Mouse (Mus musculus) lung, postnatal 36 days (tissue): ENCODE measurements around the gene Actr1a.

Experiments
- DNase-seq: peaks from one replicate; pipeline ENCODE4 v3.0.0; 2022; ENCODE audit warnings: mixed read lengths

Actr1a gene

DNA sequence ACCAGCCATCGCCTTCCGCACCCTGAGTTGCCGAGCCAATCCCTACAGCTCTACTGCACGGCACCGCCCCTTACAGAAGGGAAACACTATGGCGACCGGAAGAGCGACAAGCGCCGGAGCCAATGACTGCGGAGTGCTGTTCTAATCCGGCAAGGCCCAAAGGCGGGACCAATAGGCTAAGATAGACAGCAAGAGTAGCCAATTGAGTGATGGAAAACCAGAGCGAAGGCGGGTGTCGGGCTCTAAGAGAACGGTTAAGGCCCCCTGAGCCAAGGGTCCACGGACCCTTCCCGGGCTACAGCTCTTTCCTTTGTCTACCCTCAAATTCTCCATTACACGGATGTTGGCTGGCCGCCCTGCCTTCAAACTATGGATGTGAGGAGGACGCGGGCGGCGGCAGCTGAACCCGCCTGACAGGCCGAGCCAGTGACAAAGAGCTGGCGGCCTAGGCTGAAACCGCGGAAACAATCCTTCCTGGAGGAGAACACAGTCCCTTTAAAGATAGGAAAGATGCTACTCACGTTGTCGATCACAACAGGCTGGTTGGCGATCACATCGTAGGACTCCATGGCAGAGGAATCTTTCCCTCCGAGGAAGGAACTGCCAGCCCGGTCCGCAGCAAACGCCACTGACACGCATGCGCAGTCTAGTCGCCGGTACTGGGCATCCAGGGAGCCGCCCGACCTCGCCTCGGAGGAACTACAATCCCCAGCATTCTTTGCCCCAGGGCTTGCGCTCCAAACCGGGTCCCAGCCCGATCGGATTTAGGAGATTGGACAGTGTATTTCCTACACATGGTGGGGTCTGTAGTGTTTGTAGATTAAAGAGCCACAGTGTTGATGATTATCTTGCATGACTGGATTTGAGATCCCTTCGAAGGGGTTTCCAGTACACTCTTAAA lies at the start of gene Actr1a:
Gene Actr1a, minus strand, starts transcription at position 640 of the 901 bp plus-strand sequence.
- peak; percentile 99 for DNase-seq

DNA sequence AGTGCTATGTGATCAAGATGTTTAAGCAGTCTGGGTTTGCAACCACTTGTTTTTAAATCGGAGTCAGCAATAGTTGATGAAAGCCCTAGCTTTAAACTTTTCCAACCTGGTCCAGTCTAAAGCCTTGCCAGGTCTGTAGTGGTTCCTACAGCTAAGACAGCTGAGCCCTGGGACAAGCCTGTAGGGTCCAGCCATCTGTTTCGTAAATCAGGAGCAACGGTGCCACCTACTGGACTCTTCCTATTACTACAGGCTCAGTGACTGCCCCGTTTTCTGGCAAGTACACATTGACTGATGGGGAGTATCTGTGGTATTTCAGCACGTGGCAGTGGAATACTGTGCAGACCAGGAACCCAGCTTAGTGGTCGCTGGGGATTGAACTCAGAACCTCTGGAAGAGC lies 48.7 kb upstream of the Actr1a start:
- peak; percentile 91 for DNase-seq

DNA sequence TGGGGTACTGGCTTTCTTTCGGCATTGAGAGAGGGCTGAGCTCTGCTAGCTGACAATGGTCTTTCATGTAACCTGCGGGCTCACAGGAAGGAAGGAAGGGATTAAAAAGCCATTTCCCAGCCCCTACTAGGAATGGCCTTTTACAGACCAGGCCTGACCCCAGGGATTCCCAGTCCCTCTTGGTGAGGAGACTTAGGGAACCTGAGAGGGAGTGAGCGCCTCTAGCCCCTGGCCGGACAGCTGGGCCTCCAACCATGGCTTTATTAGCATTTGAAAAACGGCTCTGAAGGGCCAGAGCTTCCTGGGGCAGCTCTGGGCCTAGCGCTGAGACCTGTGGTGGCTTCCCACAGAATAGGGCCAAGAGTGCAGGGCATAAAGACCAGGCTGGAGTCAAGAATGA lies 48.0 kb upstream of the Actr1a start:
- no peak for DNase-seq

DNA sequence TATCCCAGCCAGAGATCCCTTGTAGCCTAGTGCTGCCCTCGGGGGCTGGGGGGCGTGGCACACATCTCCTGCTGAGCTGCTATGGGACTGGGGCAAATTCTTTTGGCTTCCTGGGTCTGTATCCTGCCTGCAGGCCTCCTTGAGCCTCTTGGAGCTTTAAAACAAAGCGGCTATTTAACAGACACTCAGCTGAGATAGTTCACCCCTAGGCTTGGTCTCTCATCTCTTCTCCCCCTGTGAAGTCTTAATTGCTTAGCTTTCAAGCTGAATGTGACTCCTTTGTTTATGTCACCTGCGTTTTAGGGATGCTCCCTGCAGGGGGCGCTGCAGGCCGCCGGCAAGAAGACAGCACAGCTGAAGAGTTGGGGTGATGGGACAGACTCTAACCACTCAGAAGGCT lies 39.9 kb upstream of the Actr1a start:
- no peak for DNase-seq

DNA sequence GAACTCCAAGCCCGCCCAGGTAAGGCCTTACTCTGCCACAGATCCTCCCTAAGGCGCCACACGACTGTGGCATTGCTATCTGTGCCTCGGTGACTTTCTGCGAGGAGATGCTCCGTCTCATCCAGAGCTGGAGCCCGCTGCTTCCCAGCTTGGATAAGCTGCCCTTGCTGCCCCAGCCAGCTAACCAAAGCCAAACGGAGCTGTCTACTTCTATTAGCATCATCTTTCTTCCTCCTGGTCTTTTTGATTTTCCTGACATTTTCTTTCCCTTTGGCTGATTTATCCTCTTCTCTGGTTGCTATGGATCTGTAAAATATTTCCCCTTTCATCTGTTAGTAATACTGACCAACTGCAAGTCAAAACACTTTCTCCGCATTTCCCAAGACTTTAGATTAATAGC lies 39.0 kb upstream of the Actr1a start:
- no peak for DNase-seq

DNA sequence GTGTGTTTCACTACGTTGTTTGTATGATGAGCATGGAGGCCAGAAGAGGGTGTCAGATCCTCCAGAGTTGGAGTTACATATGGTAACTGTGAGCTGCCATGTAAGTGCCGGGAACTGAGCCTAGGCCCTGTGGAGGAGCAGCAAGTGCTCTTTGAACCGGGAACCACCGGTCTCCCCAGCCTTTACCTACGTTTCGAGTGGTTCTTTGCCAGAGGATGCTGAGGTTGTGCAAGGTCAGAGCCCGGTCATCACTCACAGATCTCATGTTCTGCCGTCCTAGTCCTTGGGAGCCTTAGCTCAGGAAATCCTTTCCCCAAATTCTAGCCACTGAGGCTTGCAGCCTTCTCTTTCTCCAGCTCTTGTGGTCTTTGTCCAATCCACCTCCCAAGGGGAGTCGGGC lies 38.6 kb upstream of the Actr1a start:
- no peak for DNase-seq

DNA sequence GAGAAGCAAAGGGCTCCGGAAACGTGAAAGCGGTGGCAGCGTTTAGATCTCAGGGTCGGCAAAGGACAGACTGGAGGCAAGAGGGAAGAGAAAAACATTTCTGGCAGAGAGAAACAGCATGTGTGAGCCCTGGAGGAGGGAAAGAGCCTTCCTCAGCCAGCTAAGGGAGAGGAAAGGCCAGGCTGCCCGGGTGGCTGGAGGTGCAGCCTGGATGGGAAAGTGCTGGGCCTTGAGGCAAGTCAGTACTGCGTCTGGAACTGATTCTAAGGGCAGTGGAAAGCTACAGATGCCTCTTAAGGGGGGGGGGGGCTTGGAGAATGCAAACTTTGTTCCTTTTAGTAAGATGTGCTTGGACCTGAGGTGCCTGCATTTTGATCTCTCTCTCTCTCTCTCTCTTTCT lies 38.2 kb upstream of the Actr1a start:
- no peak for DNase-seq

DNA sequence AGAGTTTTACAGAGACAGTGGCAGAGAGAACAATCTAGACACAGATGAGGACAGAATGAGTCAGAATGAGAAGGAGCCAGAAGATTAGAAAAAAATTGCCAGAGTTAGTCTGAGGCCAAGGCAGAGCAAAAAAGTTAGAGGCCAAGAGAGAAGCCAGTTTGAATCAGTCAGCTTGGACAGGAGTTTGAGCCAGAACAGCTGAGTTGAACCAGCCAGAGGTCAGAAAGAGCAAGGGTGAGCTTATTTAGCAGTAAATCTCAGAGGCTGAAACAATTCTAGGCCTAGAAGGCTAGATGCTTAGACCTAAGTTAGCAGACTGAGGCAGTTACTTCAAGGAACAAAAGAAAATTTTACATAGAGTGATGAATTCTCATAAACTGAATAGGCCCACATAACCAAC lies 33.7 kb upstream of the Actr1a start:
- no peak for DNase-seq

DNA sequence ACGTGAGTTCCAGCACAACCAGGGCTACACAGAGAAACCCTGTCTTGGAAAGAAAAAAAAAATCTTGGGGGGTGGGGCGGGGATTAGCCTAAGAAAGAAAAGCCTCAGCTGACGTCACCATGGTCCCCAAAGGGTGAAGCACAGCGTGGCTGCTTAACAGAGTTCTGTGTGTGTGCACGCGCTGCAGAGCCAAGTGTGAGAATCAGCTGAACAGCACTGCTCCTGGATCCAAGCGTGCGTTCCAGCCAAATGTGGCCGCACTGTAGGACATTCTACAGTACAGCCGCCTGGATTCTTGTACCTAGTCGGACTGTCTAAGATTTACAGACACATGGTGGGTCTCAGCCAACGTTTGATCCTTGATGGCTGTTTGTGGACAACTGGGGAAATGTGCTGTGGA lies 30.9 kb upstream of the Actr1a start:
- DNase-seq = no peak

DNA sequence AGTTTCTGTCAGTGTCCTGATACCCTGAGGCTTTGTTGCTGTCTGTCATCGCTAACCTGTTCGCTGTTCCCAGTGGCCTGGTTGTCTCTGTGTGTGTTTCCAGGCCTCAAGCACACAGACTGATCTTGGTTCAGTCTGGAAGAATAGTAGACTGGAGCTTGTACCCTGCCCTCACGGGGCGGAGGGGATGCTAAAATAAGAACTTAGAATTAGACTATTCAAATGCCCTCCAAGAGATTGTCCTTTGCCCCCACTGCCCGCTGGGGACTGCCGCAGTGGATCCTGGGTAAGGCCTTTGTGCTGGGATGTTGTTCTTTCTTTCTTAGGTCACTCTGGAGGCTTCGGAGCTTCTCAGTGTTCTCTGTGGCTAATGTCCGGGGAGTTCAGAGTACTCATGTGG lies 29.7 kb upstream of the Actr1a start:
- no peak for DNase-seq

DNA sequence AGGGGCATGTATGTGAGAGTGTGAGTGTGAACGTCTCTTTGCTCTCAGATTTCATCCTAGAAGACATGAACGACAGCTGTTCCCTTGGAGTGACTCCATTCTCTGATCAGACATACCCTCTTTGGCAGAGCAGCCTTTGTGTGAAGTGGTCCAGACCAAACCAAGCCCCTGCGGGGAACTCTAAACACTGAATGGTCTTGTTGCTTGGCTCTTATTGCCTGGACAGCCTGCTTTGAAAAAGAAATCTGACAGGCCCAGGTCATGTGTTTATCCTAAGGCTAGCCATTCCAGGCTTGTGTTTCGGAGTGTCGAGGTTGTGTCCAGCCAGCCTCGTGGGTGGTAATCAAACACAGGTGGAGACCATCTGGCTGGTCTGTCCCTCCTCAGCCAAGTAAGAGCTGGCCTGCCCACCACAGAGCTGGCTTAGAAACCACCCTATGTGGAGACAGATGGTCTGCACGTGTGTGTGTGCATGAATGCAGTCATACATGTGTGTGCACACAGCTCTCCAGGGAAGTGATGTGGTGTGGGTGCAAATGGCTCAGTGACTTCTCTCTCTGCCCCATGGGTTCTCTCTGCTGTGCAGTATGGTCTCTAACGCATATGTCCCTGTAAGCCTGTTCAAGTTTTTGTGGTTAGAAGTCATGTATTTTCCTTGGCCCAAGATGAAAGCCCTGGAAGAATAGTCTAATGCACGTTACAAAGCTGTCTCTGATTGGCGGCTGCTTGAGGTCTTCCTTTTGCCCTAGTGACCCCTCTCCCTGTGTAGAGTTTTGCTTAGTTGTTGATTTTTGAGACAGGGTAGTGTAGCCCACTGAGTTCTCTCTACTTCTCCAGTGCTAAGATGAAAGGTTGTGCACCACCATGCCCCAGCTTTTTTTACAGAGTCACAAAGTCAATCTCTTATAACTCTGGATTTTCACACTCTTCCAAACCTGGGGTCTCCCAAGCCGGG lies 27.1 kb upstream of the Actr1a start:
- DNase-seq = no peak

DNA sequence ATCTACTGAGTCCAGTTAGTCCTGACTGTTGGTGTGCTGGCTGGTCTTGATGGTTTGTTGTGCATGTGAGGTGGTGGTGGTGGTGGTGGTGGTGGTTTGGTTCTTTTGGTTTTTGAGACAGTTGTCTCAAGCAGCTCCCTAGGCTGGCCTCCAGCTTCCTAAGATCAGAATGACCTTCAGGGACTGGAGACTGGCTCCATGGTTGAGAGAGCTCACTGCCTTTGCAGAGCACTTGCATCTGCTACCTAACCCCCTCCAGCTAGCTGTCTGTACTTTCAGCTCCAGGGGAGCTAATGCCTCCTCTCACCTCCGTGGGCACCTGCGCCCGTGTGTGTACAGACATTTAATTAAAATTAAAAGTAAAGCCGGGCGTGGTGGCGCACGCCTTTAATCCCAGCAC lies 24.9 kb upstream of the Actr1a start:
- DNase-seq = no peak

DNA sequence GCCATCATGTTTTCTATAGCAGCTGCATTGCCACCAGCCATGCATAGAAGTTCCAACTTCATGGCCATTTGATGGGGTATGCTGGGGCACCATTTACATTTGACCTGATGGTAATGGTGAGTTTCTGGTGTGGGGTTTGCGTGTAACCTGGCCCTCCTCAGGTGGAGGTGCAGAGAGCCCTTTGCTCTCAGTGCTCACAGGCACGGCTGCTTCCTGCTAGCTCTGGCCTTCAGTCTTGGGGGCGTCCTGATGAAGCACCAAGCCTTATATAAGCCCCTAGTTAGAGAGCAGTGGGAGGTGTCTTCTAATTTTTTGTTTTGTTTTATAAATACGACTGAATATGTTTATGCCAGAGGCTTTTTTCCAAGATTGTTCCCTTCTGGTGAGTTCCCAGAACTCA lies 22.5 kb upstream of the Actr1a start:
- DNase-seq = no peak

DNA sequence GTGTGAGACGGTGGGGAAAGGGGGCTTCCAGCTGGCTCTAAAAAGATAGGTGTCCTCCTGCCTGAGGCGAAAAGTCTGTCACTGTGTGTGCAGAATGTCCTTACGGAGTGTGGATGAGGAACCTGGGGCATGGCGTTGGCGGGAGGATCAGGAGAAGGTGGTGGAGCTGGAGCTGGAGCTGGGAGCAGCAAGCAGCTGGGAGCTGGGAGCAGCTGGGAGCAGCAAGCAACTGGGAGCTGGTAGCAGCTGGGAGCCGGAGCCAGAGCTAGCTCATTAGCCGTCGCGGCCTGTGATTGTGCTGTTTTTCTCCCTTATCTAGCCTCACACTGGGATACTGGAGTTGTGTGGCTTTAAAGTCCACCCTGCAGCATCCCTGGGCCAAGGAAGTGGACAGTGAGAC lies 20.7 kb upstream of the Actr1a start:
- DNase-seq = no peak

DNA sequence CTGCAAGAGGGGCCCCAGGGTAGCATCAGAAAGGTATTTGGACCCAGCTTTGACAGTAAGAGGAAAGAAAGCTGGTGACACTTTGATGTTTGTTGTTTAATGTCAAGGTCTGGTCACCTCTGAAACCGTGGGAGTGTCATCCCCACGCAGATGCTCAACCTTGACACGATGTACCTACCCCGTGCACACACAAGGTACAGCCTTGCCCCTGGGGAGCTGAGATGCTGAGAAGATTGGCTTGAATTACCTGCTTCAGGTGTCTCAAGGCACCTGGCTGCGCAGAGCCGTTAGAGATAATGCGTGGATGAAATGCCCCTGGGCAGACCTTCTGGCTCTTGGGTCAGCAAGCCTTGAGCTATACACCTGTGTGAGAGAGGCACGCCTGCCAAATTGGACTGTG lies 18.9 kb upstream of the Actr1a start:
- DNase-seq = no peak

DNA sequence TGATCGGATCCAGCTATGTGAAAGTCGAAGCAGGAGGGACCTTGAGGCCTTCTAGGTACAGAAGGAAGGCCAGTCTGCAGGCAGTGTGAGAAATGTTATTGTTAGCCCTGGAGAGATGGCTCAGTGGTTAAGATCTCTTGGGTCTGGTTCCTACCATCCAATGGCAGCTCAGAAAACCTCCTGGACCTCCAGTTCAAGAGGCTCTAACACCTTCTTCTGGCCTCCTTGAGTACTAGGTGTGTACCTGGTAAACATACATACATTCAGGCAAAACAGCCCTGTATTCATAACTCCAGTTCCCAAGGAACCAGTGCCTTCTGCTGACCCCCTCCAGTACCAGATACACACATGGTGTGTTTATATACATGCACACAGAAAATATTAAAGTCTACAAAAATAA lies 18.4 kb upstream of the Actr1a start:
- peak; percentile 54 for DNase-seq

DNA sequence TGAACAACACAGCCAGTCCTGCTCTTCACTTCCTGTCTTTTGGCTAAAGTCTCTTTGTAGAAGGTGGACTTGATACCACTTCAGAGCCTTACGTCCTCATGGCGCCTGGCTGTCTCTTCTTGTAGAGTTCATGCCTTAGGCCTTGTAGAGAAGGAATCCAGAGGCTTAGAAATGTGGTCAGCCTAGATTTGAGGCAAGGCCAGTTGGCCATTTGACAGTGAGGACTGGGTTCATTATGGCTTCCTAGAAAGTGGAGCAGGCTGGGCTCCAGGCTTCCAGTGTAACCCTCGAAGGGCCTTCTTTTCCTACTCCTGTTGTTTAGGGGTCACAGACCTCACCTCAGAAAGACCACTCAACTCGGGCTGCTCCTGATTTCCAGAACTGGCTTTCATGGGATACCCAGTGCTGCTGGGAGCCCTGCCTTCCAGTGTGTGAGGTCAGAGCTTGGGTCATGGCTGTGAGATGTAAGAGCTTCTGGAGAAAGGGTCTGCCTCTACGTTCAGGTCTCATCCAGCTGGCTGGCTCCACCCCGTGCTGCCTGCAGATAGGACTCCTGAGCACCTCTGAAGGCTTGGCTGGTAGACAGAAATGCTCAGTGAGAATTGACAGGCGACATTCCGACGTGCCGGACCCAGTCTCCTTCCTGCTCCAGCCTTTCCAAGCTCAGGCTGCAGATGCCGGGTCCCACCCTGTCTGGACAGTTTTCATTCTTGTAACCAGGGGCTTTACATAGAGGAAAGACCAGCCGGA lies 16.7 kb upstream of the Actr1a start:
- no peak for DNase-seq

DNA sequence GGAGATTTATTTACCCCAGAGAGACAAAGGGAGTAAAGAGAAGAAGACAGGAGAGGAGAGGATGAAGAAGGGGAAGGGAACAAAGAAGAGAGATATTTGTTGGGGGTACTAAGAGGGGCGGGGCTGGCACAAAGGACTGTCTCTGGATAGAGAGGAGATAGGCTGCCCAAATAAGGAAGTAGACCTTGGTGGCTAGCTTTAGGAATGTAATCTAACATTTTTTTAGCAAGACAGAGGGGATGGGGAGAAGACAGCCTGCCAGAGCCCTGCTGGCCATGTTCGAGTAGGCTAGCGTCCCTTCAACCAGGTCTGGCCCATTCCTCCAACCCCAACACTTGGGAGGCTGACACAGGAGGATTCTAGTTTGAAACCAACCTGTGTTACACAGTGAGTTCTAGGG lies 14.0 kb upstream of the Actr1a start:
- DNase-seq = no peak

DNA sequence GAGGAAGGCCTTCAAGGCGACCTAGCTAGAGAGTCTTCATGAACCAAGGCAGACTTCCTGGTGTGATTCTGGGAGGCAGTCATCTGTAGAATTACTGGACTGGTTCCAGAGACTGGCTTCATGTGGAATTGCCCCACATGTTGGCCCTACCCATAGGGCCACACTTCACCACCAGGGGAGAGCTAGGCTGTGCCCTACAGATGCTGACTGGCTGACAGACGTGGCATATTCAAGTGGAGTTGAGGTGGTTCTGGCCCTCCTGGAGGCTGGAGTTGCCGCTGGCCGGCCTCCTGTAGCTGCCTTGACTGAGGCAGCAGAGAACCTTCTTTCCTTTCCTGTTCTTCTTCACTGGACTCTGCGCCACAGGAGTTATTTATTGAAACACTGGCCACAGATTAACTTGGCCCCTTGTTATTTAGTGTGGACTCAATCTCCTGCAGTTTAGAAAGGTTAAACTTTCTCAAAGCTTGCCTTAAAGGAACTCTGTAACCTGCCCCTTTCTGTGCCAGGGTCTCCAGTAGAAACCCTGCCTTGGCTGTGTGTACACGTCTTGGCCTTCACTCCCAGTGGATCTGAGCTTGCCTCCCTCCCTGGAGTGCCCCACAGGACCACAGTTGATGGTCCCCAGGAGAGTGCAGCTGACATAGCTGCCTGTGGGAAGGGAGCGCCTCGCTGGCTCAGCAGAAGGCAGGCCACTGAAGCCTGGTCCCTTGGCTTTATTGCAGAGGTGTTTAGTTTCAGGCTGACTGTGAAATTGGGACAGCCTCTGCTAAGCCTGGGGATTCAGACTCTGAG lies 11.2 kb upstream of the Actr1a start:
- DNase-seq = no peak

DNA sequence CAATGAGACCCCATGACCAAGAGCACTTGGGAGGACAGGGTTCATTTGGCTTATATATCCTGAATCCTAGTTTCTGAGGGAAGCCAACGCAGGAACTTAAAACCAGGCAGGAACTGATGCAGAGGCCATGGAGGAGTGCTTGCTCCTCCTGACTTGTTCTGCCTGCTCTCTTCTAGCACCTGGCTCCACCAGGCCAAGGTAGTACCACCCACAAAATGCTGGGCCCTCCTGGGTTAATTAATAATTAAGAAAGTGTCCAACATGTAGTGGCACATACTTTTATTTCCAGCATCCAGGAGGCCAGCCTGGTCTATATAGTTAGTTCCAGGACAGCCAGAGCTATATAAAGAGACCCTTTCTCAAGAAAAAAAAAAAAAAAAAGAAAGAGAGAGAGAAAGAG lies 8.5 kb upstream of the Actr1a start:
- no peak for DNase-seq

DNA sequence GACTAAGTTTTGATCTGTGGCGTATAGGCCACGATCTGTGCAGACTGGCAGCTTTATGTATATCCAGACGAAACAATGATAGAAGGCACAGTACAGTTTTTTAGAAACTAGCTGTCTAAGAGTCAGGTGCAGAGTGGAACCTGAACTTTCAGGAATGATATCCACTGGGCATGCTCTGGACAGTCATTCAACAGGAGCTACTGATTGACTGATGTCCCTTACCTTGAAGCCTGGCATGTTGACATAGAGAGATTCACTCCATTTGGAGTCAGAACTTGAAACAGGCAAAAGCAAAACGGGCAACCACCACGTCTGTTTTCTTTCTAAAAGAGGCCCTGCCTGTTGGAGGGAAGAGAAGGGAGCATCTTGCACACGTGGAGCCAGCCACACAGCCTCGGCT lies 5.0 kb upstream of the Actr1a start:
- no peak for DNase-seq

DNA sequence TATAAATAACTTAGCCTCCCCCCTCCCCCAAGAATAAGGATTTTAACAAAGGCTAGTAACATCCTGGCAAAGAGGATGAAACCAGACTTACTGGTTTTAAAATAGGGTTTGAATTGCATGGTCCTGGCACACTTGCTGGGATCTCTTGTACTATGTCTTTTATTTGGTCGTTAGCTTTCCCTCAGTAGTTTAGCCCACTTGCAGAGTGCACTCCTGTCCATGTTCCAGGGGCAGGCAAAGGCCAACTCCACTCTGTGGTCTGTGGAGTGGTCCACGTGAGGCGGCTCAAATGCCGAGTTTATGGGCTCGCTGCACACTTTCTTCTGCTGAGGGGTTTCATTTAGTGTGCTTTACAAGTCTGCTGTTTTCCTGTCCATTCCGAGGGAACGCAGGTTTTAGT lies 4.3 kb upstream of the Actr1a start:
- DNase-seq = peak; percentile 65
